Mouse (Mus musculus) hindbrain, postnatal 0 days (tissue): ENCODE results near the gene Pafah2. TPM values are rescaled to one million over a fixed set of nuclear protein-coding genes. Genes with fewer than 3 reads are reported as not detected.

Experiments used
- ATAC-seq: fragments of 200-750 bp; cut with Nextera tagmentation; 2 replicates; pipeline ENCODE4 v1.8.0; 2017; ENCODE audit warnings: mild to moderate bottlenecking, moderate TSS enrichment, moderate library complexity
- DNase-seq: peaks from one replicate; pipeline ENCODE4 v3.0.0-alpha.2; 2015; ENCODE audit warnings: low spot score
- H3K27ac ChIP-seq: fragments of 300-500 bp; sonication (generic); 2 replicates; pipeline ENCODE4 v1.5.1; 2014; ENCODE audit warnings: mild to moderate bottlenecking
- H3K27me3 ChIP-seq: fragments of 300-500 bp; sonication (generic); 2 replicates; pipeline ENCODE4 v1.6.1; 2014; ENCODE audit warnings: low read length, mixed read lengths; ENCODE audit not compliant: insufficient read depth
- H3K36me3 ChIP-seq: fragments of 300-500 bp; sonication (generic); 2 replicates; pipeline ENCODE4 v1.6.1; 2014; ENCODE audit warnings: low read length, mixed read lengths; ENCODE audit not compliant: insufficient read depth
- H3K4me1 ChIP-seq: fragments of 300-500 bp; sonication (generic); 2 replicates; pipeline ENCODE4 v1.6.1; 2014; ENCODE audit warnings: antibody characterized with exemption, low read length, mixed read lengths; ENCODE audit not compliant: insufficient read depth
- H3K4me2 ChIP-seq: fragments of 300-500 bp; sonication (generic); 2 replicates; pipeline ENCODE4 v1.6.1; 2014; ENCODE audit warnings: low read depth, mild to moderate bottlenecking, low read length, moderate library complexity, mixed read lengths
- H3K4me3 ChIP-seq: fragments of 300-500 bp; sonication (generic); 2 replicates; pipeline ENCODE4 v1.5.1; 2014; ENCODE audit warnings: low read length
- H3K9ac ChIP-seq: fragments of 300-500 bp; sonication (generic); replicated peaks from 2 replicates; pipeline ENCODE4 v1.6.1; 2014; ENCODE audit warnings: mild to moderate bottlenecking, low read length, moderate library complexity, mixed read lengths
- H3K9me3 ChIP-seq: fragments of 300-500 bp; sonication (generic); 2 replicates; pipeline ENCODE4 v1.6.1; 2016; ENCODE audit warnings: low read length, mixed read lengths
- CTCF ChIP-seq: IDR thresholded peaks from 2 replicates; pipeline ENCODE4 v1.5.1; 2016; ENCODE audit warnings: antibody characterized with exemption, control low read depth, low read depth
- WGBS: fragments of 180-500 bp; shearing (Covaris S2); extraction: QIAGEN DNeasy Blood & Tissue Kit; methylation state at CpG from one replicate; pipeline ENCODE4 v1.1.7; 2014; 5-methylcytosine and 5-hydroxymethylcytosine counted together
- polyA plus RNA-seq: library from polyadenylated mRNA; unstranded; fragments of >200 nt; fragmentation: Nextera tagmentation; extraction: Ambion mirVana; gene quantifications from 2 replicates; pipeline ENCODE4 v1.2.1, GENCODE M21; 2015
- total RNA-seq: library from RNA; depleted of rRNA; stranded (reverse); fragments of >200 nt; gene quantifications from 2 replicates; pipeline ENCODE4 v1.2.3, GENCODE M21; 2014

Pafah2 gene
- total and polyA plus RNA-seq, 2 experiments from 2014 or later, result 6.7 to 17.9 TPM

- DNase-seq (peak; percentile 61), ATAC-seq (no peak)
- Histone ChIP-seq H3K4me1 (peaks cover 12% of the 10 kb centered on the region), H3K9me3 (no peaks in the 10 kb centered on the region), H3K4me2 (peak overlapping the region; percentile 59), H3K9ac (no peak overlapping the region), H3K27me3 (no peaks in the 10 kb centered on the region), H3K27ac (peak overlapping the region; percentile 32; the same call in 1 of the 2 replicates), H3K4me3 (no peak overlapping the region), H3K36me3 (no peaks in the 10 kb centered on the region)
- 13% methylated on average over 5 of the region's 5 CpGs for WGBS
- TF ChIP-seq CTCF, result no peak
These were observed 4.1 kb downstream of the Pafah2 start for GRCm38 (mm10) chr4:134400206-134400605.

GRCm38 (mm10) chr4:134401181-134401661, 5.1 kb downstream of the Pafah2 start:
- Histone ChIP-seq H3K27ac (peak overlapping the region; percentile 74), H3K36me3 (no peaks in the 10 kb centered on the region), H3K4me1 (peaks cover 12% of the 10 kb centered on the region), H3K9ac (peak overlapping the region; percentile 45; the same call in 1 of the 2 replicates), H3K27me3 (no peaks in the 10 kb centered on the region), H3K4me3 (peak overlapping the region; percentile 30), H3K4me2 (peak overlapping the region; percentile 59), H3K9me3 (no peaks in the 10 kb centered on the region)
- WGBS, result 8% methylated on average over 19 of the region's 19 CpGs
- peak; percentile 74 for DNase-seq
- no peak for TF ChIP-seq CTCF
- ATAC-seq, result peak; percentile 85

- peak overlapping the region; percentile 74; the same call in 1 of the 2 replicates for H3K27ac ChIP-seq
- ATAC-seq (0 out of 2 replicates have a peak, but pooled peaks have one; percentile 6), DNase-seq (no peak)
- no peaks in the 10 kb centered on the region for H3K36me3 ChIP-seq
- H3K4me3 ChIP-seq, result peak overlapping the region; percentile 30; the same call in 1 of the 2 replicates
- no peak overlapping the region for H3K9ac ChIP-seq
- H3K4me1 ChIP-seq, result peaks cover 12% of the 10 kb centered on the region
- TF ChIP-seq CTCF, result no peak
- no peaks in the 10 kb centered on the region for H3K27me3 ChIP-seq
- H3K4me2 ChIP-seq, result peak overlapping the region; percentile 59
- no peaks in the 10 kb centered on the region for H3K9me3 ChIP-seq
- WGBS, result 65% methylated on average over 16 of the region's 16 CpGs
These were observed 5.9 kb downstream of the Pafah2 start for GRCm38 (mm10) chr4:134401856-134402570.

GRCm38 (mm10) chr4:134402571-134403262, 6.6 kb downstream of the Pafah2 start:
- no peak overlapping the region for H3K4me3 ChIP-seq
- H3K36me3 ChIP-seq, result no peaks in the 10 kb centered on the region
- 64% methylated on average over 16 of the region's 16 CpGs for WGBS
- H3K27me3 ChIP-seq, result no peaks in the 10 kb centered on the region
- H3K4me2 ChIP-seq, result no peak overlapping the region
- ATAC-seq (peak; percentile 30; the same call in 1 of the 2 replicates), DNase-seq (peak; percentile 27)
- H3K9me3 ChIP-seq, result no peaks in the 10 kb centered on the region
- peaks cover 12% of the 10 kb centered on the region for H3K4me1 ChIP-seq
- TF ChIP-seq CTCF, result no peak
- H3K27ac ChIP-seq, result 0 out of 2 replicates have a peak overlapping the region, but pooled peaks have one; percentile 74
- H3K9ac ChIP-seq, result no peak overlapping the region

GRCm38 (mm10) chr4:134403721-134404120, 7.6 kb downstream of the Pafah2 start:
- H3K4me1 ChIP-seq, result peaks cover 12% of the 10 kb centered on the region
- H3K9ac ChIP-seq, result no peak overlapping the region
- no peak overlapping the region for H3K27ac ChIP-seq
- TF ChIP-seq CTCF, result peak; percentile 40; the same call in 1 of the 2 replicates
- H3K4me3 ChIP-seq, result no peak overlapping the region
- DNase-seq, result peak; percentile 49
- no peaks in the 10 kb centered on the region for H3K9me3 ChIP-seq
- H3K4me2 ChIP-seq, result no peak overlapping the region
- ATAC-seq, result no peak
- no peaks in the 10 kb centered on the region for H3K36me3 ChIP-seq
- 26% methylated on average over 7 of the region's 7 CpGs for WGBS
- H3K27me3 ChIP-seq, result no peaks in the 10 kb centered on the region

- 69% methylated on average over 5 of the region's 5 CpGs for WGBS
- DNase-seq (peak; percentile 59), ATAC-seq (no peak)
- Histone ChIP-seq H3K4me1 (peaks cover under 1% of the 10 kb centered on the region; the same call in 1 of the 2 replicates), H3K4me2 (no peak overlapping the region), H3K36me3 (no peaks in the 10 kb centered on the region), H3K27me3 (no peaks in the 10 kb centered on the region), H3K27ac (no peak overlapping the region), H3K9ac (no peak overlapping the region), H3K4me3 (no peak overlapping the region), H3K9me3 (no peaks in the 10 kb centered on the region)
- peak; percentile 67 for TF ChIP-seq CTCF
These were observed 13.2 kb downstream of the Pafah2 start for GRCm38 (mm10) chr4:134409286-134409685.
